Mouse (Mus musculus): ENCODE measurements around the gene Tjp2.
"Not testable (repeated sequence)": the region's sequence is repeated elsewhere in the genome, so short reads cannot be mapped to it uniquely, and the experiment has no call there.

Gene Tjp2

DNA sequence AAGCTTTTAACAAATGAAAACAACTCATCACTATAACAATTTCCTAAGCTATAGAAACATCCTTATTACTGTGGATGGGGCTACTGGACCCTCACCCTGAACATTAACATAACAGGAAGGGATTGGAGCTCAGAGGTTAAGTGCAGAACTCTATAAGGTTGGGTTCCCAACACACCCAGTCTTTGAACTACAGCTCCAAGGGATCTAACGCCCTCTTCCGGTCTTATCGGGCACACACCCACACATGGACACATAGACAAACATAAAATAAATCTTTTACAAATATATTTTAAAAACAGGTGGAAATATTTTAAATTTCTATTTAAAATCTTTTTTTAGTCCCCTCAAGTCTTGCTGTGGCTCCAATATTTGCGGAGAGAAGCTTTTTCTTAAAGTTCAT lies 3.4 kb downstream of the Tjp2 start:
- DNase-seq (ENCODE audit: low spot score in 2 of 2) = no peak

GRCm38 (mm10) chr19:24220795-24221445 lies 3.9 kb downstream of the Tjp2 start:
- DNase-seq (ENCODE audit: low spot score in 2 of 2) = no peak

GRCm38 (mm10) chr19:24219011-24219410 lies 5.8 kb downstream of the Tjp2 start:
- no peak for DNase-seq (ENCODE audit: low spot score in 2 of 2)

- DNase-seq (ENCODE audit: low spot score in 2 of 2) = no peak
These were observed 6.5 kb downstream of the Tjp2 start for GRCm38 (mm10) chr19:24218291-24218690.

DNA sequence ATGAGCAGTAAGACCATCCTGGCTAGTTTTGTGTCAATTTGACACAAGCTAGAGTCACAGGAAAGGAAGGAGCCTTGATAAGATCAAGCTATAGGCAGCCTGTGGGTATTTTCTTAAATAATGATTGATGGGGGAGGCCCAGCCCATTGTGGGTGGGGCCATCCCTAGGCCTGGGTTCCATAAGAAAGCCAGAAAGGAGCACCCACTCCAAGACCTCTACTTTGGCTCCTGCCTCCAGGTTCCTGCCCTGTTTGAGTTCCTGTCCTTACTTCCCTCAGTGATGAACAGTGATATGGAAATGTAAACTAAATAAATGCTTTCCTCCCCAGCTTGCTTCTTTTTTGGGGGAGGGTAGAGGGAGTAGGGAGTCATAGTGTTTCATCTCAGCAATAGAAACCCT lies 7.0 kb downstream of the Tjp2 start:
- no peak for DNase-seq (ENCODE audit: low spot score in 2 of 2)

DNA sequence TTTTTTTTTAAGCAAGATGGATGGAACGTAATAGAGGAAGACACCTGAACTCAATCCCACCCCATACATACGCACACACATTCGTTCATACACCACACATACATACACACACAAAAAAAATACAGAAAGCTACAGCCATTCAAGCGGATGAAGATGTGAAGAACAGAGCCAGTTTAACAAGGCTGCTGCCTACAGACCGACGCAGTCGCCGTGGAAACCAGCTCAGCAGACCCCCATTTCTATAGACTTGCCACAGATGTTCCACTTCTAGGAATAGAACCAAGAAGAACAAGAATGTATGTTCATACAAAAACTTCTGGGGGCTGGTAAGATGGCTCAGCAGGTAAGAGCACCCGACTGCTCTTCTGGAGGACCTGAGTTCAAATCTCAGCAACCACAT lies 8.1 kb downstream of the Tjp2 start:
- no peak for DNase-seq (ENCODE audit: low spot score in 2 of 2)

- DNase-seq (ENCODE audit: low spot score in 2 of 2) = no peak
These were observed 9.9 kb downstream of the Tjp2 start for GRCm38 (mm10) chr19:24214939-24215338.

DNA sequence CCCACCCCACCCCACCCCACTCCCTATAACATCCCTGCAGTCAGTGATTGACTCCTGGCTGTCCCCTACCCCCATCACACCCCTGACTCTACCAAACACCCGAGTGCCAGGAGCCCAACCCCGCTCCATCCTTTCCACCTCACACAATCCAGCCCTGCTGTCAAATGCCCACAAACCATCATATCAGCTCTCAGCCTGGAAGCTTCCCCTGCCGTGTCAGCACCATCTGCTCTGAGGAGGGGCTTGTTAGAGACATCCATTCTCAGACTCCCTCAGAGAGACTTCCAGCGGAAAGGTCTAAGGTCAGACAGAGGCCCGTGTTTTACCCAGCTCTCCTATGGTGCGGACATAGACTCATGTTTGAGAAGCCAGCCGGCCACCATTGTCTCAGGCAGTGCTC lies 11.5 kb downstream of the Tjp2 start:
- DNase-seq (ENCODE audit: low spot score in 2 of 2) = no peak

DNA sequence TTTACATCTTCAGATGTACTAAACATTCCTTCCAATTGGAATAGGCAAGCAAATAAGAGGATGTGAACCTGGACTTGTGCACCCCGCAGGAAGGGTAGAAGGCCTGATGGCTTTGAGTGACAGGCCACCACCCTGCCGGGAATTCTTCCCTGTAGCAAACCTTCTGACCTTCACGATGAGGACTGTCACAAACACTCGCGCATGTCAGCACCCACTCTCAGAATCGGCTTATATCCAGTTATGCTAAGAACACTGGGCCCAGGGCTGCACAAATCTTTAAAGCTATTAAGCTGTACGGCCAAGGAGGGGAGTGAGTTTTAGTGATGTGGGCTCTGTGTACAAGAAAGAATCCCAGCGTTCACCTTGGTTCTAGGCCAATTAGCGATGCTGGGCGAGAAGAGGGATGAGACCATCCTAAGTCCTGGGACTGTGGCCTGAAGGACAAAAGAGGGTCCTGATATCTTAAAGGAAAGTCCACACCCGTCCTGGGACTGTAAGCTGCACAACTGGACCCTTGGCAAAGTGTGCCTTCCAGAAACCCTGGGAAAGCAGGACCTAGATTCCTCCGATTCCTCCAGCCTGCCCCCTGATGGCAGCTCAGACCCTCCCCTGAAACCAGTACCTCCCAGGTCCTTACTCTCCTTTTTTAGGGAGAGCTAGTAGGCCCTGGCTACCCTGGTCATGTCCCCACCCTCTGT lies 12.1 kb downstream of the Tjp2 start:
- DNase-seq (ENCODE audit: low spot score in 2 of 2) = no peak

GRCm38 (mm10) chr19:24211168-24211567 lies 13.7 kb downstream of the Tjp2 start:
- no peak for DNase-seq (ENCODE audit: low spot score in 2 of 2)

DNA sequence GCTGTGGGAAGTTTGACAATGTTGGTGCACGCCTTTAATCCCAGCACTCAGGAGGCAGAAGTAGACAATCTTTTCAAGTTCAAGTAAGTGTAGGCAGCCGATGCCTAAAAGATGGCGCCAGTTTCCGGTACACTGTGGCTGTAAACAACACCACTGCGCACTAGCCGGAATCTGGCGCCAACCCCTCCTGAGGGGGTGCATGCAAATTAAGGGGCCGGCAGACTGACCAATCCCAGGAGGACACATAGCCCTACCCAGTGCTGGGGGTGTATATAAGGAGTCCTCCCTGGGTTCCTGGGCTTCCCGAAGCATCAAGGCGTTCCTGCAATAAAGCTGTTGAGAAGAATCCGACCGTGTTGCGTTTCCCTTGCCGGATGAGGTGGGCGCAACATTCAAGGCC lies 15.3 kb downstream of the Tjp2 start:
- DNase-seq (ENCODE audit: low spot score in 2 of 2) = no peak

GRCm38 (mm10) chr19:24207967-24208366 lies 16.9 kb downstream of the Tjp2 start:
- DNase-seq (ENCODE audit: low spot score in 2 of 2) = no peak

GRCm38 (mm10) chr19:24205001-24205400 lies 19.8 kb downstream of the Tjp2 start:
- no peak for DNase-seq (ENCODE audit: low spot score in 2 of 2)

GRCm38 (mm10) chr19:24201848-24202247 lies 23.0 kb downstream of the Tjp2 start:
- DNase-seq (ENCODE audit: low spot score in 2 of 2) = no peak

DNA sequence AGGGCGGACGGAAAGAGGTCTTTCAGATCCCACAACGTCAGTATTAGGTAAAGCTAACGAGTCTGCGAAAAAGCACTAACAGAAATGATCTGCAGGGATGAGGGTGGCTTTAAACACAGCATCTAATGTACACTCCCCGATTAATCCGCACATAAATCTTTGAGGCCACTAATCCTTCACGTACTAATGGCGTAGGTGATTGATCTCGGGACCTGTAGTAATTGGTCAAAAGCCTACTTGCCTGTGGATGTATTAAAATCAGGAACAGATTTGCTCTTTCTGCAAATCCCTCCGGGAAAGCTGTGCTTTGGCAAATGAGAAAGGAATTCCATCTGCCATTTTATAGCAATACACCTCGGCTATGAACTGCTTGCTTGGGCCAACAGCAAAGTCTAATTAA lies 24.3 kb downstream of the Tjp2 start:
- no peak for DNase-seq (ENCODE audit: low spot score in 2 of 2)

GRCm38 (mm10) chr19:24198676-24199303 lies 26.0 kb downstream of the Tjp2 start:
- no peak for DNase-seq (ENCODE audit: low spot score in 2 of 2)

DNA sequence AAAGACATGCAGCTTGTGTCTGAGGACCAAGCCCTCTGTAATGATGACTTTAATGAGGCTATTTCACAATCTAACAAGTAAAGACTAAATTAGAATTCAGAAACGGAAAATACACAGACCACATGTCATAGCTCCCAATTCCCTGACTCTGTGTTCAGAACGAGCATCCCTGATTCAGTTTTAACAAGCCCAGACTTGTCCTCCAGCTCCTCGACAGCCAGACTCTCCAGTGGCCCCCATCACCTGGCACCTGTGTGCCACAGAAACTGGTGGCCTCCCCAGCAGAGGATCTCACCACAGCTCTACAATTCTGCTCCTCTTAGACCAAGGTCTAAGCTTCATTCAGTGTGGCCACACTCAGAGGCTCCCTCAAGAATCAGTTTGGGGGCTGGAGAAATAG lies 27.5 kb downstream of the Tjp2 start:
- DNase-seq (ENCODE audit: low spot score in 2 of 2) = no peak

DNA sequence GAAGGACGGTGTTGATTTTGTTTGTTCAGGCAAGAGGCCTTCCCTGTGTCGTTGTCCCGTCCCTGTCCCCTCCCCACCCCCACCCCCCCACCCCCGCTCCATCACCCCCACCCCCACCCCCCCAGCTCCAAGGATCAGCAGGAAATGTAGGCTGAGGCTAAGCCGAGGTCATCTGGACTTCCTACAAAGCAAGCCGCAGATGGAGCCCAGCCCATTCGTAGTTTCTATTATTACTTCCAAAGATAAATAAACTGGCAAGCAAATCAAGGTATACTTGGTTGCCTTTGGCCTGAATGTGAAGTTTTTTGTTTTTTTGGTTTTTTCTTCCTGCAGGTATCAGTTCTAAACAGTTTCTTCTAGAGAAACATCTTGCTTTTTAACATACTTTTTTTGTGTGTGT lies 29.6 kb downstream of the Tjp2 start:
- DNase-seq (ENCODE audit: low spot score in 2 of 2) = no peak

GRCm38 (mm10) chr19:24194216-24194615 lies 30.6 kb downstream of the Tjp2 start:
- DNase-seq (ENCODE audit: low spot score in 2 of 2) = no peak

GRCm38 (mm10) chr19:24192946-24193345 lies 31.9 kb downstream of the Tjp2 start:
- no peak for DNase-seq (ENCODE audit: low spot score in 2 of 2)

GRCm38 (mm10) chr19:24187791-24188190 lies 37.0 kb downstream of the Tjp2 start:
- no peak for DNase-seq (ENCODE audit: low spot score in 2 of 2)

DNA sequence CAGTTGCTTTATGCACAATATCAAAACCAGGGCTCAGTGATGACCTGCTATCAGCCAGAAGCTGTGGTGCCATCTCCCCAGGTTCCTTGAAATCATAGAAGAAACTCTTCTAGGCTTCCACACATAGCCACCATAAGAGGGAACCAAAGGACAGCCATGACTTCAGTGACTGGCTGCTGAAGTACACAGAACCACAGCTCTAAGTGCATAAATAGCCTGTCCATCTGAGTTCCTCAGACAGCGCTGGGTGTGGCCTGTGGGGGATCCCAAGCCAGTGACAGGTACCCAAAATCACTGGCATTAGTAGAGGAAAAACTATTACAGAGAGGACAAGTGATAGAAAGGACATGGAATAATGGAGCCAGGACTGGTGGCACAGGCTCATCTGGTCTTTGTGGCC lies 37.5 kb downstream of the Tjp2 start:
- DNase-seq (ENCODE audit: low spot score in 2 of 2) = not testable (repeated sequence)

DNA sequence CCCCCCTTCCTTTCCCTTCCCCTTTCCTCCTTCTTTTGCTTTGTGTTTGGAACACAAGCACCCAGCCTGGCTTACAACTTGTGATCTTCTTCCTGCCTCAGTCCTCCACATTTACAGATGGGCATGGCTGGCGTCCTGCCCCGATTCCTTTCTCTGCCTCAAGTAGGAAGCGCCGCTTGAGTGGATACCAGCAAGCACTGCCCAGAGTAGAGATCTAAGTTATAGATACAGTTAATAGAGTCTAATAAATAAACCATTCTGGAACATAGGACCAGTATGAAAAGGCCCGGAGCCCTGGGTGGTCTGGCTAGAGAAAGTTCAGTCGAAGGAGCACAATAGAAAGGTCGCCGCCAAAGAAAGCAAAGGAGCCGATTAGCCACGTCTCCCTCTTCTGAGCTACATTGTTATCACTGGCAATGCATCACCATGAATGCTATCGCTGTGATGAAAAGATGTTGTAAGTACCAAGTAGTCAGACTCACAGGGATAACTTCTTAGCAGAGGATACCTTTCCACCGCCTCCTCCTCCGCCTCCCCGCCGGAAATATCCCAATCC lies 41.1 kb downstream of the Tjp2 start:
- DNase-seq (ENCODE audit: low spot score in 2 of 2) = no peak

Measured in spleen, postnatal 14 days (tissue).